Mouse (Mus musculus): ENCODE results near the gene Slc25a16. TPM values are rescaled to one million over a fixed set of nuclear protein-coding genes. Genes with fewer than 3 reads are reported as not detected.

The Slc25a16 gene
- total RNA-seq (2023): 12.5 TPM

GRCm38 (mm10) chr10:62919925-62920765 lies at the start of gene Slc25a16:
Gene Slc25a16 (plus strand): TSS chr10:62920633.

GRCm38 (mm10) chr10:62908896-62909295 lies 11.5 kb upstream of the Slc25a16 start, which contains the start of gene Tet1:
Gene Tet1 (minus strand): TSS chr10:62908996.

GRCm38 (mm10) chr10:62946738-62947471 lies 26.5 kb downstream of the Slc25a16 start, which contains the start of gene Dna2:
Gene Dna2 (plus strand): TSS chr10:62947026.

GRCm38 (mm10) chr10:62980039-62980954 lies 59.9 kb downstream of the Slc25a16 start, which contains the start of gene Rufy2:
Gene Rufy2 (plus strand): TSS chr10:62980223.

Other genes with a start within 250 kb of the Slc25a16 start
- 0.21 TPM for gene Stox1, start 194.5 kb upstream of the Slc25a16 start, total RNA-seq (2023)
- 130 TPM for gene Ccar1, start 128.3 kb upstream of the Slc25a16 start, total RNA-seq (2023)
- 19.0 TPM for gene Tet1, start 11.6 kb upstream of the Slc25a16 start, total RNA-seq (2023)
- gene Dna2, start 26.4 kb downstream of the Slc25a16 start, total RNA-seq (2023): 1.00 TPM
- 45.6 TPM for gene Rufy2, start 59.6 kb downstream of the Slc25a16 start, total RNA-seq (2023)
- 78.8 TPM for gene Hnrnph3, start 103.6 kb downstream of the Slc25a16 start, total RNA-seq (2023)
- 3.2 TPM for gene Pbld2, start 103.7 kb downstream of the Slc25a16 start, total RNA-seq (2023)
- gene Pbld1, start 139.5 kb downstream of the Slc25a16 start, total RNA-seq (2023): 1.1 TPM
- gene Atoh7, start 179.0 kb downstream of the Slc25a16 start, total RNA-seq (2023): not detected